Mouse (Mus musculus) ES-Bruce4 (cell line): Measurements from ENCODE around the gene Psmb2. TPM values are rescaled to one million over a fixed set of nuclear protein-coding genes. Genes with fewer than 3 reads are reported as not detected.

Experiments
- H3K27ac ChIP-seq: 2 replicates; pipeline ENCODE4 v1.5.1; 2012; ENCODE audit warnings: low read length, inconsistent platforms; ENCODE audit not compliant: insufficient read depth
- H3K27me3 ChIP-seq: 2 replicates; pipeline ENCODE4 v1.6.1; 2012; ENCODE audit warnings: mild to moderate bottlenecking, low read length, inconsistent platforms; ENCODE audit not compliant: control insufficient read depth, poor library complexity, insufficient read depth, severe bottlenecking
- H3K36me3 ChIP-seq: 2 replicates; pipeline ENCODE4 v1.6.1; 2012; ENCODE audit warnings: inconsistent platforms, mild to moderate bottlenecking, low read length, moderate library complexity; ENCODE audit not compliant: control insufficient read depth, poor library complexity, insufficient read depth, severe bottlenecking
- H3K4me1 ChIP-seq: one replicate; pipeline ENCODE4 v1.8.1; 2011; ENCODE audit warnings: low read length; ENCODE audit not compliant: control insufficient read depth, insufficient read depth
- H3K4me3 ChIP-seq: 2 replicates; pipeline ENCODE4 v1.5.1; 2011; ENCODE audit warnings: low read depth, mild to moderate bottlenecking, low read length
- H3K9ac ChIP-seq: 2 replicates; pipeline ENCODE4 v1.6.1; 2012; ENCODE audit warnings: low read depth, mild to moderate bottlenecking, inconsistent platforms; ENCODE audit not compliant: poor library complexity, severe bottlenecking
- H3K9me3 ChIP-seq: replicated peaks from 2 replicates; pipeline ENCODE4 v1.6.1; 2012; ENCODE audit warnings: mild to moderate bottlenecking, low read length, inconsistent platforms; ENCODE audit not compliant: control insufficient read depth, poor library complexity, insufficient read depth, severe bottlenecking
- CTCF ChIP-seq: IDR thresholded peaks from one replicate; pipeline ENCODE4 v1.8.1; 2011; ENCODE audit warnings: low read depth, low read length
- EP300 ChIP-seq: IDR thresholded peaks from 2 replicates; pipeline ENCODE4 v1.6.1; 2011; ENCODE audit warnings: low read depth, low read length; ENCODE audit not compliant: insufficient read depth
- POLR2A ChIP-seq: IDR thresholded peaks from one replicate; pipeline ENCODE4 v1.8.1; 2011; ENCODE audit warnings: low read length; ENCODE audit not compliant: insufficient read depth
- polyA plus RNA-seq: library from polyadenylated mRNA; stranded (reverse); fragments of >200 nt; gene quantifications from 2 replicates; pipeline ENCODE4 v1.2.4, GENCODE M21; 2011; ENCODE audit warnings: low read depth; ENCODE audit not compliant: missing spikeins, insufficient read depth, insufficient read length

The Psmb2 gene
- polyA plus RNA-seq, 1 experiment, result 339 TPM

GRCm38 (mm10) chr4:126661249-126661648, 16.2 kb upstream of the Psmb2 start:
- Histone ChIP-seq H3K36me3 (no peaks in the 10 kb centered on the region), H3K27ac (no peak overlapping the region)

GRCm38 (mm10) chr4:126667075-126667474, 10.4 kb upstream of the Psmb2 start:
- Histone ChIP-seq H3K27ac (no peak overlapping the region), H3K4me3 (no peak overlapping the region)
- TF ChIP-seq POLR2A (no peak), EP300 (no peak), CTCF (peak; percentile 18)

More at GRCm38 (mm10) chr4:126661249-126661648, 16.2 kb upstream of the Psmb2 start:
- Histone ChIP-seq H3K9me3 (0 out of 2 replicates have a peak, but pooled peaks cover 4% of the 10 kb centered on the region), H3K4me1 (no peaks in the 10 kb centered on the region), H3K27me3 (no peaks in the 10 kb centered on the region), H3K9ac (no peak overlapping the region), H3K4me3 (no peak overlapping the region)
- TF ChIP-seq CTCF (no peak), EP300 (no peak), POLR2A (no peak)

GRCm38 (mm10) chr4:126682298-126682697, 4.9 kb downstream of the Psmb2 start:
- no peaks in the 10 kb centered on the region for H3K4me1 ChIP-seq
- no peak overlapping the region for H3K4me3 ChIP-seq
- TF ChIP-seq POLR2A (no peak), EP300 (no peak), CTCF (no peak)

More at GRCm38 (mm10) chr4:126667075-126667474, 10.4 kb upstream of the Psmb2 start:
- no peaks in the 10 kb centered on the region for H3K36me3 ChIP-seq
- H3K4me1 ChIP-seq, result no peaks in the 10 kb centered on the region
- no peaks in the 10 kb centered on the region for H3K27me3 ChIP-seq
- H3K9me3 ChIP-seq, result peaks cover 12% of the 10 kb centered on the region; the same call in 1 of the 2 replicates
- H3K9ac ChIP-seq, result no peak overlapping the region

GRCm38 (mm10) chr4:126683084-126683483, 5.7 kb downstream of the Psmb2 start:
- Histone ChIP-seq H3K27me3 (no peaks in the 10 kb centered on the region), H3K4me3 (no peak overlapping the region), H3K27ac (no peak overlapping the region), H3K36me3 (peaks cover 27% of the 10 kb centered on the region), H3K4me1 (no peaks in the 10 kb centered on the region), H3K9ac (no peak overlapping the region), H3K9me3 (no peaks in the 10 kb centered on the region)
- no peak for TF ChIP-seq POLR2A
- TF ChIP-seq CTCF, result no peak
- TF ChIP-seq EP300, result no peak

More at GRCm38 (mm10) chr4:126682298-126682697, 4.9 kb downstream of the Psmb2 start:
- H3K36me3 ChIP-seq, result peaks cover 21% of the 10 kb centered on the region
- no peaks in the 10 kb centered on the region for H3K9me3 ChIP-seq
- no peak overlapping the region for H3K27ac ChIP-seq
- no peak overlapping the region for H3K9ac ChIP-seq
- H3K27me3 ChIP-seq, result no peaks in the 10 kb centered on the region

- Histone ChIP-seq H3K9me3 (no peaks in the 10 kb centered on the region), H3K4me3 (no peak overlapping the region), H3K4me1 (no peaks in the 10 kb centered on the region), H3K27ac (no peak overlapping the region), H3K36me3 (peaks cover 32% of the 10 kb centered on the region), H3K9ac (no peak overlapping the region), H3K27me3 (no peaks in the 10 kb centered on the region)
- TF ChIP-seq CTCF (no peak), EP300 (no peak), POLR2A (no peak)
Measured at GRCm38 (mm10) chr4:126689457-126689856, 12.0 kb downstream of the Psmb2 start.

GRCm38 (mm10) chr4:126693021-126693420, 15.6 kb downstream of the Psmb2 start:
- Histone ChIP-seq H3K36me3 (peaks cover 16% of the 10 kb centered on the region), H3K9me3 (no peaks in the 10 kb centered on the region), H3K27ac (no peak overlapping the region), H3K4me1 (no peaks in the 10 kb centered on the region), H3K4me3 (no peak overlapping the region), H3K9ac (no peak overlapping the region), H3K27me3 (no peaks in the 10 kb centered on the region)
- no peak for TF ChIP-seq CTCF
- no peak for TF ChIP-seq EP300
- TF ChIP-seq POLR2A, result no peak
